Mouse (Mus musculus): ENCODE measurements around the gene Cryba4.

Gene Cryba4

DNA sequence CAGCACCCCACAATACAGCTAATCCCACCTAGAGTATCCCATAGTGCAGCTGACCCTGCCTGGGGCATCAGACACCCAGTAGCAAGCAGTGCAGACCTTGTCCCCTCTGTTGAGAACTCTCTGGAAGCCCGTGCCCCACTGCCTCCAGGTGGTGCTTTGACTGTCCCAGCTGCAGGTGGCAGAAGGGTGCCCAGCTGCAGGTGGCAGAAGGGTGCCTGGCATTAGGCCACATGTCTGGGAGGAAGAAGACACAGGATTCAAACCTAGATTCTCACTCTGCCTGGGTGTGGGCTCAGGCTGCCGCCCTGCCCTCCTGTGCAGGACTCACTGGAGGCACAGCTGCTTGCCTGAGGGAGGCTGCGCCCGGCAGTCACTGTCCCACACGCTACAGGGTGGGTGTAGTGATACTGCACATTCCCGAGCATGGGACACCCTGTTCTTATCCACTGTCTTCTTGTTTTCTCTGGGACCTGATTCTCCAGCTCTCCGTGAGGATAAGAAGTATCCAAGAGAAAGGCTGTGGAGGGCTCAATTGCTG lies 33.3 kb upstream of the Cryba4 start:
- DNase-seq, result no peak

GRCm38 (mm10) chr5:112284203-112284582 lies 31.9 kb upstream of the Cryba4 start:
- DNase-seq, result no peak

DNA sequence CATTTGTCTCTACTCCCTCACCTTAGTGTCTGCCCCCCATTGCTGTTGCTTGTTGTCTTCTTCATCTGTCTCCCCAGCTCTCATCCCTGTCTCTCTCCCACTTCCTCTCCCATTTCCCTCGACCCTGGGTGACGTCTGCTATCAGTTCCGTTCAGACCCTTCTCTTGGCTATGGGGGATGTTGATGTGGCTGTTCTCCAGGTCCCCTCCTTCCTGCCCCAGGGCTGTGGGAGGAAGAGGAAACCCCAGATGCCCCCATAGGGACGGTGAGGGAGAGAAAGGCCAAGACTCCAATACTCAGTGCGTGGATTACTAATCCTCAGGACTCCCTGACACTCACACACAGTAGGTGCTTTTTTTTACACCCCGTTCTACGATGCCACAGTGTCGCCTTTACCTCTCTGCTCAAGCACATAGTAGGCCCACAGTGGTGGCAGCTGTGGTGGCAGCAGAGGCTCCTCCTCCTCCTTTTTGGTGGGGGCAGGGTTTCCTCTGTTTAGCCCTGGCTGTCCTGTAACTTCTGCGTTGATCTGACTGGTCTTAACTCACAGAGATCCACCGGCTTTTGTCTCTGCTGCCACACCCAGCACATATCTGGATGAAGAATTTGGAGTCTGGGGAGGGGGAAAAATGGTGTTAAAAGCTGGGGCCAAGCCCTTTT lies 31.4 kb upstream of the Cryba4 start:
- peak; percentile 31 for DNase-seq

DNA sequence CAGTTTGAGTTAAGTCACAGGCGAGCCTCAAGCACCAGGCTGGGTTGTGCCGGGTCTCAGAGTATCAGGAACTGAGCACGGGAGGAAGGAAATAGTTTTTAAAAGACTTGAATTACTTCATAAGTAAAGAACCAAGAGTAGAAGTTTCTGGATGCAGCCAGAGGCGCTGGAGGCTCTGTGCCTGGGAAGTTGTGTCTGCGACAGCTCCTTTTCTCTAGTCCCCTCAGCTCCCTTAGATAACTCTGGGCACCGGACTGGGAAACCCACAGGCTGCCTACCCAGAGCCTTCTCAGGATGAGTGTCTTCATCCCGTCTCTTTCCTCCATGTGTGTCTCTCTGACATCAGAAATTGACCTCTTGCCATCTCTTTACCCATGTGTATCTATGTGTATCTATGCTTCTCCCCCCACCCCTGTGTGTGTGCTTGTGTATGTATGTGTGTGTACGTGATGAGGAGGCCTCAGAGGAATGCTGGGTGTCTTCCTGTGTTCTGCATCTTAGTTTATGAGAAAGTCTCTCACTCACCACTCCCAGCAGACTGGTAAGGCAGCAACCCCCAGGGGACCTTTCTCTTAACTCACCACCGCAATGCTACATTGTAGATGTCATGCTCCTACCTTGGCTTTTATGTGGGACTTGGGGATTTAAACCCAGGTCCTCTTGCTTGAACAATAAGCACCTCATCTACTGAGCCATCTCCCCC lies 30.6 kb upstream of the Cryba4 start:
- no peak for DNase-seq

- DNase-seq, result no peak
Observed at GRCm38 (mm10) chr5:112282123-112282779, 29.9 kb upstream of the Cryba4 start.

GRCm38 (mm10) chr5:112281676-112282075 lies 29.4 kb upstream of the Cryba4 start:
- DNase-seq, result no peak

GRCm38 (mm10) chr5:112280863-112281660 lies 28.7 kb upstream of the Cryba4 start:
- no peak for DNase-seq

GRCm38 (mm10) chr5:112280151-112280550 lies 27.8 kb upstream of the Cryba4 start:
- DNase-seq, result peak; percentile 43

DNA sequence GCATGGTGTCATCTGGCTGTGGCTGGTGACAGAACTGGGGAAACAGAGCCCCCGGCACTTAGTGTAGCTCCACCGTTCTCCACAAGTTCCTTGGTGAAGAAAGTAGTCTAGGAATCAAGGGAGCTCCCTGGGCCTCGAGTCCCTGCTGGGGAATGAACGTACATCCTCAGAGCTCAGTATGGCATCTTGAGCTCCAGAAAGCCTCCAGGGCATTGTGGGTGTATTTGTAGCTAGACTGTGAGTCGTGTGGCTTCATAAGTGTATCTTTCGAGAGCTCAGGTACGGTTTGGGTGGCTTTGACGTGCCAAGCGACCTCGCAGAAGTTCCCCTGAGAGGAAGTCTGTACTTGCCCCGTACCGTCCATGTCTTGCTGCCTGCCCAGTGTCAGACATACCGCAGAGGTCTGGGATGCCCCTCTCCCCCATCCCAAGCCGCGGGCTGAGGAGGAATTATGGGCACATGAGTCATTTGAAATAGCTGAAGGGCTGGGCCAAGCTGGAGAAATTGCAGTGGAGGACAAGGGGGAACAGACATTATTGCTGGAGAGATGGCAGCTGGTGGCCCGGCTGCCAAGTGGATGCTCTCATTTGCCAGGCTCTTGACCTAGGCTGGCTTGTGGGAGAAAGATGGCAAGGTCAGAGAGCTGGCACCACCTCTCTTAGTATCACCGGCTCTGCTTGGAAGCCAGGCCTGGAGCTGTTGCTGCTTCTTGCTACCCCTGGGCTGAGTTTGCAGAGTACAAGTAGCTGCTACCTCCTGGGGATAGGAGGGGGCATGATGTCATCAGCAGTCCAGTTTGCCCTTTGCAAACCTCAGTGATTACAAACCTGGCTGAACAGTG lies 27.1 kb upstream of the Cryba4 start:
- no peak for DNase-seq

- no peak for DNase-seq
Observed at GRCm38 (mm10) chr5:112277906-112278470, 25.7 kb upstream of the Cryba4 start.

GRCm38 (mm10) chr5:112276907-112277348 lies 24.6 kb upstream of the Cryba4 start:
- DNase-seq, result no peak

GRCm38 (mm10) chr5:112276267-112276873 lies 24.1 kb upstream of the Cryba4 start, which contains the start of gene Tpst2:
Gene Tpst2, plus strand, starts transcription at chr5:112276691.
- DNase-seq, result peak; percentile 99

GRCm38 (mm10) chr5:112275021-112275804 lies 22.9 kb upstream of the Cryba4 start:
- DNase-seq, result no peak

GRCm38 (mm10) chr5:112273746-112274463 lies 21.6 kb upstream of the Cryba4 start:
- DNase-seq, result no peak

DNA sequence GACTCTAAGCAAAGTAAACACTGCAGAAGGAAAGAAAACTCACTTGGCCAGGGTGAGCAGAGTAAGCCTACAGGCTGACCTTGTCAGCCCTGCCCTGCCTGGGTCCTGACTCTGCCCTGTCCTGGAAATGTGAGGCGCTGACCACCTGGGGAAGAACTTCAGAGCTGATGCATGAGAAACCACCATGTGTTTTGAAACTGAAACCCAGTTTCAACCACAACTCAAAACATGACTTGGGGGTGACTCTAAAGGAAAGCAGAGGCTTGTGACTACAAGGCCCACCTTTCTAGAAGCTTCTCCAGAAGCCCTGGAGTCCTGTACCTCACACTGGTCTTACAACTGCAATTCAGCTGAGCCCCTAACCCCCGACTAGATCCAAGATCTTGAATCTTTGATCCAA lies 20.6 kb upstream of the Cryba4 start:
- no peak for DNase-seq

DNA sequence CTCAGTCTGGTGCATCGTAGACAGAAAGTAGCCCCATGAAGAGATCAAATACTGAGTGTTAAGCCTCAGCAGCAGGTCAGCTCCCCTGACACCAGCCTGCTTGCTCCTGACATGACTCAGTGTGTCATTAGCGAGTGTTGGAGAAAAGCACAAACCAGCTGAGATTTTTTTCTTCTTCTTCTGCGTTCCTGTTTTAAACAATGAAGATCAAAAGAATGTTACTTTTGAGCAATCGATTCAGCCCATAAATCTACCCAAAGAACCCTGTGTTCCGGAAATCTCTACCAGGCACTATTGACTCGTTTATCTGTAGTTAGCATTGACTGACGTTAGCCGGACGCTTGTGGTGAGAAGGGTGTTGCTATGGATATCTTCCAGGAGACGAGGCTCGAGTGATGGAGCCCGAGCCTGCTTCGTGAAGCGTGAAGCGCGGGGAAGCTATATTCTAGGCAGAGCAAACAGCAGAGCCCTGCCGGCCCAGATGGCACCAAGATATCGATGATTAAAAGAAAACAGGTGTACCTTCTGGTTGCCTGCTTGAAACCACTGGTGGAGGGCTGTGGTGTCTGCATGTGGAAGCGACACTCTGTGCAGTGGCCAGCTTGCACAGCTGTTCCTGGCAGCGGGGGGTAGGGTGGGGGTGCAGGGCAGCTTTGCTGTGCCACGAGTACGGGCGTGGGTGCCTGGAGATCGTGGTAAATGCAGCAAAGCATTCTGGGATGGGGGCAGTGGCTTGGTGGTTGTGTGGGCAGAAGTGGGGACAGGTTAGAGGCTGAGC lies 18.6 kb upstream of the Cryba4 start:
- DNase-seq, result no peak

- DNase-seq, result no peak
Observed at GRCm38 (mm10) chr5:112266011-112266777, 13.9 kb upstream of the Cryba4 start.

- peak; percentile 69 for DNase-seq
Observed at GRCm38 (mm10) chr5:112265515-112265914, 13.2 kb upstream of the Cryba4 start.
